Mouse (Mus musculus): ENCODE results near the gene Gdap1l1. TPM values are rescaled to one million over a fixed set of nuclear protein-coding genes. Genes with fewer than 3 reads are reported as not detected.

Gdap1l1 gene
- total and polyA plus RNA-seq, 2 experiments from 2014 or later, result not detected

DNA sequence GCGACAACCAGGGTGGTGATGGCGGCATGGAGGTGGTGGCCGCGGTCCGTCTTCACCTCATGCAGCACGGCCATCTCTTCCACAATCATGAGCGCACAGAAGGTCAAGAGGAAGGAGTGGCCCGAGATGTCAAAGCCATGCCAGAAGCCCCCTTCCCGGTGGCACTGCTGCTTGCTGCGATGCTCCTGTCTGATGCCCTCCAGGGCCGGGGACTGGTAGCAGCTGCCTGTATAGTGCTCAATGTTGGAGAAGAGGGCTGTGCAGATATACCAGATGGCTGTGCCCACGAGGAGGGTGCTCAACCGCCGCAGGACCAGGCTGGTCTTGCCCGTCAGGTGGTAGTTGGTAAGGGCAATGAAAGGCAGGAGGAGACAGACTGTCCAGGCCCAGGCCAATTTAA, 31.4 kb downstream of the Gdap1l1 start:
- DNase-seq (ENCODE audit: low spot score) (no peak), ATAC-seq (ENCODE audit: insufficient read depth, low read depth) (no peak)
- Histone ChIP-seq H3K27ac (ENCODE audit: low read depth) (no peak overlapping the region), H3K4me1 (ENCODE audit: control insufficient read depth, insufficient read depth) (peaks cover 17% of the 10 kb centered on the region), H3K4me3 (ENCODE audit: low read depth, low read length) (no peak overlapping the region), H3K9ac (replicated peaks; ENCODE audit: low read depth, low read length) (no peak overlapping the region), H3K27me3 (ENCODE audit: control insufficient read depth, insufficient read depth, low read length) (no peaks in the 10 kb centered on the region), H3K9me3 (replicated peaks; ENCODE audit: control insufficient read depth, low read length) (no peaks in the 10 kb centered on the region), H3K36me3 (replicated peaks; ENCODE audit: control insufficient read depth, insufficient read depth, low read length) (peaks cover 27% of the 10 kb centered on the region), H3K4me2 (ENCODE audit: low read depth, low read length) (no peak overlapping the region)
- TF ChIP-seq EP300 (IDR thresholded peaks at IDR 0.05; ENCODE audit: low read depth) (no peak), CTCF (IDR thresholded peaks at IDR 0.05; ENCODE audit: low read depth) (no peak)
- 92% methylated on average over 15 of the region's 15 CpGs for WGBS

- Histone ChIP-seq H3K4me1 (ENCODE audit: control insufficient read depth, insufficient read depth) (peaks cover 10% of the 10 kb centered on the region; the same call in 1 of the 2 replicates), H3K36me3 (replicated peaks; ENCODE audit: control insufficient read depth, insufficient read depth, low read length) (peaks cover 27% of the 10 kb centered on the region), H3K4me2 (ENCODE audit: low read depth, low read length) (peak overlapping the region; percentile 78), H3K4me3 (ENCODE audit: low read depth, low read length) (peak overlapping the region; percentile 69), H3K27me3 (ENCODE audit: control insufficient read depth, insufficient read depth, low read length) (no peaks in the 10 kb centered on the region), H3K9me3 (replicated peaks; ENCODE audit: control insufficient read depth, low read length) (no peaks in the 10 kb centered on the region), H3K9ac (replicated peaks; ENCODE audit: low read depth, low read length) (no peak overlapping the region), H3K27ac (ENCODE audit: low read depth) (peak overlapping the region; percentile 54)
- no peak for TF ChIP-seq CTCF (IDR thresholded peaks at IDR 0.05; ENCODE audit: low read depth)
- TF ChIP-seq EP300 (IDR thresholded peaks at IDR 0.05; ENCODE audit: low read depth), result no peak
- WGBS, result 62% methylated on average over 3 of the region's 3 CpGs
- ATAC-seq (ENCODE audit: insufficient read depth, low read depth), result no peak
- no peak for DNase-seq (ENCODE audit: low spot score)
Observed at GRCm38 (mm10) chr2:163471136-163471535, 32.9 kb downstream of the Gdap1l1 start.

- Histone ChIP-seq H3K27me3 (ENCODE audit: control insufficient read depth, insufficient read depth, low read length) (no peaks in the 10 kb centered on the region), H3K9me3 (replicated peaks; ENCODE audit: control insufficient read depth, low read length) (no peaks in the 10 kb centered on the region), H3K36me3 (replicated peaks; ENCODE audit: control insufficient read depth, insufficient read depth, low read length) (peaks cover 27% of the 10 kb centered on the region), H3K4me3 (ENCODE audit: low read depth, low read length) (peak overlapping the region; percentile 69), H3K4me2 (ENCODE audit: low read depth, low read length) (peak overlapping the region; percentile 78), H3K4me1 (ENCODE audit: control insufficient read depth, insufficient read depth) (peaks cover 10% of the 10 kb centered on the region; the same call in 1 of the 2 replicates), H3K9ac (replicated peaks; ENCODE audit: low read depth, low read length) (peak overlapping the region; percentile 59), H3K27ac (ENCODE audit: low read depth) (peak overlapping the region; percentile 54)
- 4% methylated on average over 36 of the region's 36 CpGs for WGBS
- TF ChIP-seq CTCF (IDR thresholded peaks at IDR 0.05; ENCODE audit: low read depth), result no peak
- TF ChIP-seq EP300 (IDR thresholded peaks at IDR 0.05; ENCODE audit: low read depth), result no peak
- DNase-seq (ENCODE audit: low spot score) (no peak), ATAC-seq (ENCODE audit: insufficient read depth, low read depth) (peak; percentile 67; the same call in 1 of the 2 replicates)
Observed at GRCm38 (mm10) chr2:163471710-163472465, 33.6 kb downstream of the Gdap1l1 start.

DNA sequence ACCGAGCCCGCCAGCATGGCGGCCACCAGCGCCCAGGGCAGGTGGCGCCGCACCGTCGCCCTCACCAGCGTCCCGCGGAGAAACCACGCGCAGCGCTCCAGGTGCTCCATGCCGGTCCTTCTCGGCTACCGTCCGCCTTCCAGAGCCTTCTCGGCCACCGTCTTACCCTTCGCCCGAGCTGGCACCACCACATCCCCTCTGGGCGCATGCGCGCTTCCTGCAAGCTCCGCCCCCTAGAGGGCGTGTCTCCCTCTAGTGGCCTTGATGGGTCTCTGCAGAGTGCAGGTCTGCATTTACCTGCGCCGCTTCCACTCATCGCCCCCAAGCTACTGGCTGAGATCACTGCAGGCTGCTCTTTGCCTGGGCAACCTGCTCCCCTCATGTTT, 34.2 kb downstream of the Gdap1l1 start, which contains the start of gene Fitm2:
Gene Fitm2, minus strand, starts transcription at position 164 of the 386 bp plus-strand sequence.
- Histone ChIP-seq H3K36me3 (replicated peaks; ENCODE audit: control insufficient read depth, insufficient read depth, low read length) (peaks cover 26% of the 10 kb centered on the region), H3K27me3 (ENCODE audit: control insufficient read depth, insufficient read depth, low read length) (no peaks in the 10 kb centered on the region), H3K27ac (ENCODE audit: low read depth) (peak within 1 kb of the TSS; percentile 54), H3K4me3 (ENCODE audit: low read depth, low read length) (peak within 1 kb of the TSS; percentile 69), H3K4me1 (ENCODE audit: control insufficient read depth, insufficient read depth) (peaks cover 10% of the 10 kb centered on the region; the same call in 1 of the 2 replicates), H3K4me2 (ENCODE audit: low read depth, low read length) (peak within 1 kb of the TSS; percentile 78), H3K9ac (replicated peaks; ENCODE audit: low read depth, low read length) (peak within 1 kb of the TSS; percentile 59), H3K9me3 (replicated peaks; ENCODE audit: control insufficient read depth, low read length) (no peaks in the 10 kb centered on the region)
- TF ChIP-seq CTCF (IDR thresholded peaks at IDR 0.05; ENCODE audit: low read depth) (peak; percentile 100), EP300 (IDR thresholded peaks at IDR 0.05; ENCODE audit: low read depth) (no peak)
- ATAC-seq (ENCODE audit: insufficient read depth, low read depth) (peak; percentile 93), DNase-seq (ENCODE audit: low spot score) (peak; percentile 94)
- under 1% methylated on average over 30 of the region's 30 CpGs for WGBS

DNA sequence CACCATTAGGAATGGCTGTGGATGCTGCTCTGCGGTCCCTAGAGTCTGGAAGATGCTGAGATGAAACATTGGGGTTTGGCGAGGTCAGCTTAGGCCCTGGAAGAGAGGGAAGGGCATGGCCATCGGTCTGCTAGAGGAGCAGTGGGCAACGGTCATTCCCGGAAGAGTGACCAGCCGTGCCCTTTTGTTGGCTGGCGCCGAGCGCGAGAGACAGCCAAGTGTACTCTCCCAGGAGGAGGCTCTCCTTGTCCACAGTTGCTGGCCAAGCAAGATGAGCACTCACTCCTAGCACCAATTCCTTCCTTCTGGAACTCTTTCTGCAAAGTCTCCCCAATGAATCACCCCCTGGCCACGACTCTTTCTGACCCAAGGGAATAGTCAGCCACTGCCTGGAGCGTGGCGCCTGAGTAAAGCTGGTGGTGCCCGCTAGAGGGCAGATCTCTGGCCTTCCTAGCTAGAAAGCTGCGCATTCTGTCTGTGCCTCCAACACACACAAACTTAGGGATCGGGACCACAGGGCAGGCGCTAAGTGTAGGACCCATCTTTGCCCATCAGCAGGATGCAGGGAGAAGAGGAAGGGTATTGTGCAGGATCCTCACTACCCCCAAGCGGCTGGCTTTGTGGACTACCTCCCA, 42.0 kb downstream of the Gdap1l1 start:
- Histone ChIP-seq H3K27ac (ENCODE audit: low read depth) (no peak overlapping the region), H3K27me3 (ENCODE audit: control insufficient read depth, insufficient read depth, low read length) (peaks cover 25% of the 10 kb centered on the region)
- TF ChIP-seq CTCF (IDR thresholded peaks at IDR 0.05; ENCODE audit: low read depth), result peak; percentile 39
- TF ChIP-seq EP300 (IDR thresholded peaks at IDR 0.05; ENCODE audit: low read depth), result no peak

More for the DNA sequence above, 42.0 kb downstream of the Gdap1l1 start:
- Histone ChIP-seq H3K4me2 (ENCODE audit: low read depth, low read length) (no peak overlapping the region), H3K36me3 (replicated peaks; ENCODE audit: control insufficient read depth, insufficient read depth, low read length) (no peaks in the 10 kb centered on the region), H3K9me3 (replicated peaks; ENCODE audit: control insufficient read depth, low read length) (no peaks in the 10 kb centered on the region), H3K4me1 (ENCODE audit: control insufficient read depth, insufficient read depth) (no peaks in the 10 kb centered on the region; the same call in 1 of the 2 replicates), H3K4me3 (ENCODE audit: low read depth, low read length) (no peak overlapping the region), H3K9ac (replicated peaks; ENCODE audit: low read depth, low read length) (no peak overlapping the region)
- ATAC-seq (ENCODE audit: insufficient read depth, low read depth), result no peak
- 54% methylated on average over 18 of the region's 18 CpGs for WGBS
- DNase-seq (ENCODE audit: low spot score), result no peak
